Mouse (Mus musculus): ENCODE results near the gene Zfp810. TPM values are rescaled to one million over a fixed set of nuclear protein-coding genes. Genes with fewer than 3 reads are reported as not detected.
"Not testable (repeated sequence)": the region's sequence is repeated elsewhere in the genome, so short reads cannot be mapped to it uniquely, and the experiment has no call there.

Zfp810 gene
- polyA plus RNA-seq, 1 experiment from 2014 or later: 17.5 TPM

DNA sequence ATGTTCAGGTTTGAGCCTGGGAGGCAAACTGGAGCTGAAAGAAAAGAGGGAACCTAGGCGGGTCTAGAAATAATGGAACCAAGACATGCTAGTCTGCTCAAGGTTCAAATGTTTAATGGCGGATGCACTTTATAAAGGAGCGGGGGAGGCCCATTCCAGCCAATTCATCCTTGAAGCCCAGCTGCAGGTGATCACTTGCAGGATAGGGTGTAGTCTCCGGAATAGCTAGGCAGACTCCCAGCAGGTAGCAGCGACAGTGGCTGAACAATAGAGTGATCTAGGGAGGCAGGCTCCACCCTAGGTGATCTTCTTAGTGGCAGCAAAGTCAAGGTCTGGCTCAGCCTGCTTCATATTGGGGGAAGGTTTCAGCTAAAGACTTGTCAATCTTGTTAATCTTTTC, 8.6 kb upstream of the Zfp810 start:
- ATAC-seq (ENCODE audit: insufficient number of reproducible peaks, low FRiP score, low TSS enrichment, low read depth); H3K27ac ChIP-seq; H3K4me1 ChIP-seq; H3K9ac ChIP-seq; H3K4me2 ChIP-seq; H3K36me3 ChIP-seq; H3K4me3 ChIP-seq; H3K27me3 ChIP-seq; H3K9me3 ChIP-seq: not testable (repeated sequence)
- 74% methylated on average over 5 of the region's 5 CpGs for WGBS

- peaks cover 6% of the 10 kb centered on the region; the same call in 1 of the 2 replicates for H3K9me3 ChIP-seq
- no peak overlapping the region for H3K4me3 ChIP-seq
- H3K36me3 ChIP-seq: no peaks in the 10 kb centered on the region
- 68% methylated on average over 3 of the region's 3 CpGs for WGBS
- ATAC-seq (ENCODE audit: insufficient number of reproducible peaks, low FRiP score, low TSS enrichment, low read depth): no peak
- H3K9ac ChIP-seq: no peak overlapping the region
- H3K4me1 ChIP-seq: no peaks in the 10 kb centered on the region
- H3K27ac ChIP-seq: no peak overlapping the region
- no peak overlapping the region for H3K4me2 ChIP-seq
- H3K27me3 ChIP-seq: no peaks in the 10 kb centered on the region
These were observed 6.6 kb upstream of the Zfp810 start for GRCm38 (mm10) chr9:22314066-22314465.

GRCm38 (mm10) chr9:22313218-22313617, 5.8 kb upstream of the Zfp810 start:
- no peak overlapping the region for H3K4me3 ChIP-seq
- no peaks in the 10 kb centered on the region for H3K36me3 ChIP-seq
- H3K27ac ChIP-seq: no peak overlapping the region
- ATAC-seq (ENCODE audit: insufficient number of reproducible peaks, low FRiP score, low TSS enrichment, low read depth): no peak
- 87% methylated on average over 5 of the region's 5 CpGs for WGBS
- H3K4me2 ChIP-seq: no peak overlapping the region
- peaks cover 6% of the 10 kb centered on the region; the same call in 1 of the 2 replicates for H3K9me3 ChIP-seq
- H3K4me1 ChIP-seq: no peaks in the 10 kb centered on the region
- no peak overlapping the region for H3K9ac ChIP-seq
- no peaks in the 10 kb centered on the region for H3K27me3 ChIP-seq

DNA sequence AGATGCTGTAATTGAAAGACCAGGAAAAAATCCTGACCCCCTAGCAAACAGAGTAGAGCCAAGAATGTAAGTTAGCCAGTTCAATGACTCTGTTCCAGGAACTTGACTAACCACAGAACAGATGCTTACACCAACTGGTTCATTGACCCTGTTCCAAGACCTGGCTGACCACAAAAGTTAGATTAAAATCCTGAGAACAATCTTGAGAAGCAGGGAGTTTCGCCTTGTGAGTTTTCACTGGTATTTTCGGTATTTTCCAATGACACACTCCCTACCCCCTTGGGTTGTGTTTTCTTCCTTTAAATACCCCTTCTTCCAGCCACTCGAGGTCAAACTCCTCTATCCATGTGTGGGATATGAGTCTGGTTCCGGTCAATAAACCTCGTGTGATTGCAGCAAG, 2.2 kb upstream of the Zfp810 start:
- ATAC-seq (ENCODE audit: insufficient number of reproducible peaks, low FRiP score, low TSS enrichment, low read depth): no peak

DNA sequence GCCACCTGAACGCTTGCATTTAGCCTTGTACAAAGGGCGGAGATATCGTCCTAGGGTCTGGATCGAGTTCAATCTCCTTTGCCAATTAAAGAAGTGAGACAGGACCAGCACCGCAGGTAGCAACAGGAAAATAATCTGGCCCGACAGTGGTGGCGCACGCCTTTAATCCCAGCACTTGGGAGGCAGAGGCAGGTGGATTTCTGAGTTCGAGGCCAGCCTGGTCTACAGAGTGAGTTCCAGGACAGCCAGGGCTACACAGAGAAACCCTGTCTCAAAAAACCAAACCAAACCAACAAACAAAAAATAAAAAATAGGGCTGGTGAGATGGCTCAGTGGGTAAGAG, 443 bp upstream of the Zfp810 start:
- WGBS: 13% methylated on average over 9 of the region's 9 CpGs
- peak overlapping the region; percentile 94 for H3K4me3 ChIP-seq
- H3K27ac ChIP-seq: not testable (repeated sequence)

More for the DNA sequence above, 2.2 kb upstream of the Zfp810 start:
- Histone ChIP-seq H3K4me3 (no peak overlapping the region), H3K36me3 (peaks cover 6% of the 10 kb centered on the region), H3K9me3 (no peaks in the 10 kb centered on the region), H3K27me3 (no peaks in the 10 kb centered on the region), H3K27ac (no peak overlapping the region; the same call in 1 of the 2 replicates), H3K9ac (no peak overlapping the region), H3K4me2 (no peak overlapping the region), H3K4me1 (peaks cover 10% of the 10 kb centered on the region)
- WGBS: 84% methylated on average over 5 of the region's 5 CpGs

DNA sequence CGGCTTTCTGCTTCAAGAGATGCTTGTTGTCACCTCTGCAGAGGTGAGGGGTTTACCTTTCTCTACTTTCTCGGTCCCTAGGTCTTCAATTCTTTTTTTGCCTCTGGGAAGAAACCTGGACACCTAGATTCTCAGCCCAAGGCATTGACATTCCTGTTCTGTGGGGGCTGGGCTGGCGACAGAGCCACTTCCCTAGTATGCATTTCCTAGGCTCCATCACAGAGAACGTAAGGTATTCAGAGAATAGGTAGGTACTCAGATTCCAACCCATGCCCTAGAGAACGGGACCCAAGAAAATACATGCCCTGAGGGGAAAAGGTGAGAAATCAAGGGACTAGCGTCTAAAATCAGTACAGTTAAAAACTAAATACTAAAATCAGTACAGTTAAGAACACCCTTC, 722 bp downstream of the Zfp810 start:
- H3K9ac ChIP-seq: peak overlapping the region; percentile 88
- H3K4me2 ChIP-seq: peak overlapping the region; percentile 87
- H3K4me1 ChIP-seq: peaks cover 10% of the 10 kb centered on the region
- H3K36me3 ChIP-seq: peaks cover 26% of the 10 kb centered on the region
- no peaks in the 10 kb centered on the region for H3K27me3 ChIP-seq
- H3K9me3 ChIP-seq: no peaks in the 10 kb centered on the region
- ATAC-seq (ENCODE audit: insufficient number of reproducible peaks, low FRiP score, low TSS enrichment, low read depth): no peak
- 14% methylated on average over 6 of the region's 6 CpGs for WGBS
- peak overlapping the region; percentile 94 for H3K4me3 ChIP-seq
- peak overlapping the region; percentile 78; the same call in 1 of the 2 replicates for H3K27ac ChIP-seq

More for the DNA sequence above, 443 bp upstream of the Zfp810 start:
- not testable (repeated sequence) for ATAC-seq (ENCODE audit: insufficient number of reproducible peaks, low FRiP score, low TSS enrichment, low read depth); H3K4me1 ChIP-seq; H3K9me3 ChIP-seq; H3K27me3 ChIP-seq
- Histone ChIP-seq H3K9ac (peak overlapping the region; percentile 88; the same call in 1 of the 2 replicates), H3K36me3 (peaks cover 23% of the 10 kb centered on the region), H3K4me2 (peak overlapping the region; percentile 87)

GRCm38 (mm10) chr9:22302199-22302598, 5.2 kb downstream of the Zfp810 start:
- Histone ChIP-seq H3K4me1 (peaks cover 10% of the 10 kb centered on the region), H3K9me3 (no peaks in the 10 kb centered on the region), H3K36me3 (peaks cover 50% of the 10 kb centered on the region), H3K27me3 (no peaks in the 10 kb centered on the region), H3K9ac (no peak overlapping the region), H3K4me2 (no peak overlapping the region), H3K4me3 (no peak overlapping the region), H3K27ac (no peak overlapping the region)
- WGBS: 88% methylated on average over 1 of the region's 1 CpGs
- ATAC-seq (ENCODE audit: insufficient number of reproducible peaks, low FRiP score, low TSS enrichment, low read depth): no peak

DNA sequence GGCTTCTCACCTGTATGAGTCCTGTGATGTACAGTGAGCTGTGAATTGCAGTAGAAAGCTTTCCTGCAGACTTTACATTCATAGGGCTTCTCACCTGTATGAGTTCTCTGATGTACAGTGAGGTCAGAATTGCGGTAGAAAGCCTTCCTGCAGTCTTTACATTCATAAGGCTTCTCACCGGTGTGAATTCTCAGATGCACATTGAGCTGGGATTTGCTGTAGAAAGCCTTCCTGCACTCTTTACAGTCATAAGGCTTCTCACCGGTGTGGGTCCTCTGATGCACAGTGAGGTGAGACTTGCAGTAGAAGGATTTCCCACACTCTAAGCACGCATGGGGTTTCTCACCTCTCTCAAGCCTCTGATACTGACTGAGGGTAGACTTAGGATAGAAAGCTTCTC, 28.7 kb downstream of the Zfp810 start:
- ATAC-seq (ENCODE audit: insufficient number of reproducible peaks, low FRiP score, low TSS enrichment, low read depth): no peak
- H3K27me3 ChIP-seq: no peaks in the 10 kb centered on the region
- no peak overlapping the region for H3K4me3 ChIP-seq
- H3K9me3 ChIP-seq: peaks cover 54% of the 10 kb centered on the region
- H3K4me2 ChIP-seq: no peak overlapping the region
- H3K36me3 ChIP-seq: peaks cover 77% of the 10 kb centered on the region
- no peak overlapping the region for H3K9ac ChIP-seq
- H3K4me1 ChIP-seq: no peaks in the 10 kb centered on the region
- no peak overlapping the region for H3K27ac ChIP-seq
- 97% methylated on average over 4 of the region's 4 CpGs for whole genome bisulfite sequencing

- 92% methylated on average over 1 of the region's 1 CpGs for WGBS
- 0 out of 2 replicates have a peak, but pooled peaks cover 5% of the 10 kb centered on the region for H3K36me3 ChIP-seq
- H3K4me1 ChIP-seq: no peaks in the 10 kb centered on the region
- no peaks in the 10 kb centered on the region; the same call in 1 of the 2 replicates for H3K9me3 ChIP-seq
- ATAC-seq (ENCODE audit: insufficient number of reproducible peaks, low FRiP score, low TSS enrichment, low read depth): no peak
- H3K9ac ChIP-seq: no peak overlapping the region
- no peak overlapping the region for H3K27ac ChIP-seq
- no peaks in the 10 kb centered on the region for H3K27me3 ChIP-seq
- H3K4me2 ChIP-seq: no peak overlapping the region
- H3K4me3 ChIP-seq: no peak overlapping the region
These were observed 38.6 kb downstream of the Zfp810 start for GRCm38 (mm10) chr9:22268886-22269285.

DNA sequence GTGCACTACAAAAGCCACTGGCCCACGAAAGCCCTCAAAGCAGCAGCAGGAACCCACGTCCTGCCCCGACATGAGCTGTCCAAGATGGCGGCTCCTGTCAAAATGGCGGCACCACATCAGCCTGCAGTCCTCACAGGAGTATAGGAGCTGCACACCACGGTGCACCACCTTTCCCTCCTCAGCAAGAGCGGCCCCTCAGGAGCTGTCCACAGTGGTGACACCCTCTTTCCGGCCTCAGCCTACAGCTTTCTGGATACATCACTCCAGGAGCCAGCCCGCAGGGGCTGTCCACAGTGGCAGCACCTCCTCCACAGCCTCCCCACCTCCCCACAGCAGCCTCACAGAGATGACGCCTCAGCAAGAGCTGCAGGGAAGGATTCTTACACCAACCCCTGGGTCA, 44.8 kb downstream of the Zfp810 start:
- no peaks in the 10 kb centered on the region for H3K4me1 ChIP-seq
- no peaks in the 10 kb centered on the region for H3K36me3 ChIP-seq
- H3K4me3 ChIP-seq: no peak overlapping the region
- no peaks in the 10 kb centered on the region for H3K9me3 ChIP-seq
- 90% methylated on average over 10 of the region's 10 CpGs for whole genome bisulfite sequencing
- H3K27ac ChIP-seq: no peak overlapping the region
- H3K27me3 ChIP-seq: no peaks in the 10 kb centered on the region
- H3K4me2 ChIP-seq: no peak overlapping the region
- no peak for ATAC-seq (ENCODE audit: insufficient number of reproducible peaks, low FRiP score, low TSS enrichment, low read depth)
- H3K9ac ChIP-seq: no peak overlapping the region

DNA sequence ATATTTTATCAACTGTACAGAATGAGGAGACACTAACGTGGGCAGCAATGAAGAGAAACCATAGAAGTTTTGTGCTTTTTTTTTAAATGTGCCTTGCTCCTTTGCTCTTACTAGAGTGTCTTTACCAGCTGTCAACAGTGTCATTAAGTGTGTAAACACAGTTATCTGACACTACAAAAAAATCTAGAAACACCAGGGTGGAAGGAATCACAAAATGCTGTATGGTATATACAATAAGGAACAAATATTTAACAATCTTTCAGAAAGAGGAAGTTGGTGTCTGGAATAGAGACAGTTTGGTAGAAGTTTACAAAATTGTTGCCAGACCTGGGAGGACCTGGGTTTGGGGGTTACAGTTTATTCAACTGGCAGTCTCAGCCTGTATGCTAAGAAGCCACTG, 45.9 kb downstream of the Zfp810 start:
- Histone ChIP-seq H3K9me3 (no peaks in the 10 kb centered on the region), H3K27ac (no peak overlapping the region), H3K4me2 (no peak overlapping the region), H3K9ac (no peak overlapping the region), H3K27me3 (no peaks in the 10 kb centered on the region), H3K4me1 (no peaks in the 10 kb centered on the region), H3K36me3 (peaks cover 6% of the 10 kb centered on the region), H3K4me3 (no peak overlapping the region)
- WGBS: 84% methylated on average over 1 of the region's 1 CpGs
- ATAC-seq (ENCODE audit: insufficient number of reproducible peaks, low FRiP score, low TSS enrichment, low read depth): no peak

DNA sequence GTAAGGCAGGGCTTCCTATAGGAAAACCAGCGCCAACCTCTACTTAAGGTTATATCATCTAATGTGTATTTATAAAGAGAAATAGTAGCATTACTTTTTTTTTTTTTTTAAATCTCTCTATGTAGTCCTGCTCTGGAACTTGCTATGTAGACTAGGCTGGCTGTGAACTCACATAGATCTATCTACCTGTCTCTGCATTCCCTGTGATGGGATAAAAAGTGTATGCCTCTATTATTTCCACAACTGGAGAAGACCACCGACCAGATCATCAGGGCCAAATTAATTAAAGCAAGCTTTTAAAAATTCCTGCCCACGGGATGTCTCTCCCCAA, 47.4 kb downstream of the Zfp810 start:
- H3K4me3 ChIP-seq: peak overlapping the region; percentile 73
- ATAC-seq (ENCODE audit: insufficient number of reproducible peaks, low FRiP score, low TSS enrichment, low read depth): no peak
- H3K9me3 ChIP-seq: no peaks in the 10 kb centered on the region; the same call in 1 of the 2 replicates
- no peak overlapping the region for H3K9ac ChIP-seq
- H3K36me3 ChIP-seq: peaks cover 22% of the 10 kb centered on the region
- H3K27ac ChIP-seq: no peak overlapping the region
- WGBS: 15% methylated on average over 3 of the region's 3 CpGs
- no peaks in the 10 kb centered on the region for H3K4me1 ChIP-seq
- H3K27me3 ChIP-seq: no peaks in the 10 kb centered on the region
- H3K4me2 ChIP-seq: peak overlapping the region; percentile 71

All from limb, embryonic 15.5 days (tissue).